Mouse (Mus musculus): ENCODE measurements around the gene Slc38a6.

GRCm38 (mm10) chr12:73350466-73350865, 63.9 kb downstream of the Slc38a6 start:
- TF ChIP-seq POLR2A (IDR thresholded peaks at IDR 0.05; ENCODE audit: insufficient read depth, low read length): no peak
- TF ChIP-seq EP300 (IDR thresholded peaks at IDR 0.05; ENCODE audit: insufficient read depth, low read depth, low read length): no peak
- TF ChIP-seq CTCF (IDR thresholded peaks at IDR 0.05; ENCODE audit: low read depth, low read length): no peak
